ENCODE assay signal across 9 mouse cellular contexts in the genomic region with DNA sequence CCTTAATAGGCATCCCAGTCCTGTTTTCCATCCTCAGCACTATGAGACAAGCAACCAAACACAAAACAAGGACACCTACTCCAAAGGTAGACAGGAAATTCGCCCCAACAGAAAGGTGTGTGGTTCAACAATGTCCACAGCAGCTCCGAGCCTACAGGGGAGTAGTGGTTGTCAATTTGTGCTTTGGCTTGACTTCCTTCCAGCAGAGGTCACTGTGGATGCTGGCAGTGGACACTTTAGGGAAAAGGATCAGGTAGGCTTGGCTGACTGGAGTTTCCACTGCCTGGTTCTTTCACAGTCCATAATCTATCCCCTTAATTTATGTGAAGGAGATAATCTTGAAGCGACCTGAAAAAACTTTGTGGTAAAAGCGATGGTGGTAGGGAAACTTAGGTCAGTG. TPM values are rescaled to one million over a fixed set of nuclear protein-coding genes. Genes with fewer than 3 reads are reported as not detected.
DNase-seq lines count a peak whose midpoint lies in the region; ATAC-seq and TF ChIP-seq lines count a peak whose summit lies in the region.
"Had no signal": no experiment of that assay in that cellular context is flagged by ENCODE, and none has a peak within 500 bp of the region (broad histone marks: within the 10 kb centered on the region; RNA-seq: fewer than 3 reads in every experiment).

No protein-coding gene starts in this region.

- no peaks in the 10 kb centered on the region for H3K9me3 ChIP-seq in hindbrain, embryonic 13.5 days
- no peaks in the 10 kb centered on the region for H3K9me3 ChIP-seq in hindbrain, embryonic 10.5 days
- H3K9me3 ChIP-seq in CH12.LX (replicated peaks; ENCODE audit: low read length), result no peaks in the 10 kb centered on the region

- no peak for DNase-seq in hindbrain, embryonic 10.5 days (ENCODE audit: low spot score)
- DNase-seq in CH12.LX (ENCODE audit: extremely low read depth), result no peak
- DNase-seq in brain, adult 2 months (ENCODE audit: low read depth, low spot score), result peak; percentile 66
- DNase-seq in kidney, postnatal 14 days, result peak; percentile 16
- DNase-seq in gastrocnemius, postnatal 36 days, result no peak
- DNase-seq in gastrocnemius, postnatal 10 days, result no peak

- TF ChIP-seq EP300 in CH12.LX (IDR thresholded peaks at IDR 0.05; ENCODE audit: low read length), result no peak

- no peak overlapping the region for H3K9ac ChIP-seq in hindbrain, embryonic 13.5 days
- no peak overlapping the region for H3K9ac ChIP-seq in CH12.LX (ENCODE audit: insufficient read depth, low read depth)

- H3K27me3 ChIP-seq in hindbrain, embryonic 13.5 days, result peaks cover 3% of the 10 kb centered on the region; the same call in 1 of the 2 replicates
- H3K27me3 ChIP-seq in hindbrain, embryonic 10.5 days (ENCODE audit: insufficient read depth, poor library complexity, severe bottlenecking), result peaks cover 35% of the 10 kb centered on the region
- H3K27me3 ChIP-seq in CH12.LX (replicated peaks), result peaks cover 32% of the 10 kb centered on the region

- dilution Hi-C loops in CH12.LX (cut with MboI; ENCODE audit: extremely low pct_ligation_motif_present, extremely low pct_unique_long_range_greater_than_20kb, low sequenced_read_pairs), result no loop called here

- 62% methylated on average over 4 of the region's 4 CpGs for WGBS in hindbrain, embryonic 13.5 days
- 65% methylated on average over 4 of the region's 4 CpGs for WGBS in hindbrain, embryonic 10.5 days

- no peak for TF ChIP-seq POLR2A in CH12.LX (IDR thresholded peaks at IDR 0.05; ENCODE audit: low read depth, low read length)

- H3K27ac ChIP-seq in hindbrain, embryonic 13.5 days, result no peak overlapping the region
- no peak overlapping the region for H3K27ac ChIP-seq in hindbrain, embryonic 10.5 days
- no peak overlapping the region for H3K27ac ChIP-seq in CH12.LX (ENCODE audit: insufficient read depth, low read depth)

- no peak for ATAC-seq in hindbrain, embryonic 13.5 days (ENCODE audit: low FRiP score)
- no peak for ATAC-seq in activated CD4-positive, CD25-positive, alpha-beta regulatory T cell, adult 4 months
- ATAC-seq: Patski had no signal

- in situ Hi-C loops in CH12.LX (cut with MboI; ENCODE audit: low pct_ligation_motif_present, low pct_unique_long_range_greater_than_20kb, low sequenced_read_pairs), result no loop called here

- TF ChIP-seq CTCF in CH12.LX (conservative IDR thresholded peaks at IDR 0.05 in 1 of 2, IDR thresholded peaks at IDR 0.05 in 1 of 2; ENCODE audit: low read depth in 2 of 2, low read length in 2 of 2), result peak in 1 of 2 experiments; percentile 52; a peak in 2 of 4 replicates

- TF ChIP-seq RAD21 in CH12.LX (IDR thresholded peaks at IDR 0.05; ENCODE audit: low read depth, low read length), result peak; percentile 27

- no peaks in the 10 kb centered on the region for H3K36me3 ChIP-seq in hindbrain, embryonic 13.5 days
- no peaks in the 10 kb centered on the region for H3K36me3 ChIP-seq in hindbrain, embryonic 10.5 days
- H3K36me3 ChIP-seq in CH12.LX (replicated peaks in 1 of 2; ENCODE audit: control insufficient read depth in 1 of 2, insufficient read depth in 1 of 2, low read length in 1 of 2), result no peaks in the 10 kb centered on the region

- H3K4me3 ChIP-seq in hindbrain, embryonic 13.5 days, result peak overlapping the region; percentile 68
- no peak overlapping the region for H3K4me3 ChIP-seq in hindbrain, embryonic 10.5 days
- no peak overlapping the region for H3K4me3 ChIP-seq in CH12.LX (replicated peaks in 1 of 3; ENCODE audit: low read depth in 2 of 3, low read length in 2 of 3, poor library complexity in 1 of 3)

- peak overlapping the region; percentile 61 for H3K4me2 ChIP-seq in hindbrain, embryonic 13.5 days
- no peak overlapping the region for H3K4me2 ChIP-seq in CH12.LX (ENCODE audit: insufficient read depth, low read depth, poor library complexity, severe bottlenecking)

- peaks cover 46% of the 10 kb centered on the region for H3K4me1 ChIP-seq in hindbrain, embryonic 13.5 days (replicated peaks)
- H3K4me1 ChIP-seq in hindbrain, embryonic 10.5 days (replicated peaks), result peaks cover 33% of the 10 kb centered on the region
- H3K4me1 ChIP-seq in CH12.LX (ENCODE audit: control insufficient read depth in 1 of 2, insufficient read depth in 2 of 2), result peaks cover 7 to 28% of the 10 kb centered on the region in 2 experiments; a peak in 3 of 4 replicates

- no peaks in the 10 kb centered on the region for H3K79me2 ChIP-seq in CH12.LX (replicated peaks; ENCODE audit: control insufficient read depth, extremely low read depth, insufficient read depth, poor library complexity, severe bottlenecking)

- intact Hi-C loops in gastrocnemius, postnatal 36 days (cut with DNase I), result loop anchor here (5.0 kb wide), 1 partner anchor 67 kb away; no protein-coding TSS in a partner anchor

TF ChIP-seq in CH12.LX, 34 proteins besides CTCF, POLR2A, EP300 and RAD21:
- TF ChIP-seq ETS1 (conservative IDR thresholded peaks at IDR 0.05; ENCODE audit: low read depth, low read length) (no peak), SMC3 (IDR thresholded peaks at IDR 0.05; ENCODE audit: low read depth, low read length) (peak; percentile 50), GABPA (IDR thresholded peaks at IDR 0.05; ENCODE audit: insufficient replicate concordance, low read depth, low read length) (no peak)

RNA-seq across cellular contexts. Expression of gene Smpd3, which starts 2.6 kb away (rescaled TPM):
- polyA plus RNA-seq in hindbrain, embryonic 13.5 days (2015; fragmentation: Nextera tagmentation; extraction: Ambion mirVana), result 47.7 and 49.2 TPM in 2 replicates
- 12.7 and 20.9 TPM in 2 replicates for polyA plus RNA-seq in hindbrain, embryonic 10.5 days (2016; fragmentation: Nextera tagmentation; extraction: Ambion mirVana)
- total RNA-seq in CH12.LX (2012; rRNA removed) (0.21 and 0.25 TPM in 2 replicates), CH12.LX (2014; rRNA removed) (0.16 and 0.23 TPM in 2 replicates)
- polyA plus RNA-seq in CH12.LX (2012; ENCODE audit: insufficient read length, low read depth), result 0.16 and 0.19 TPM in 2 replicates
- polyA plus RNA-seq in activated CD4-positive, CD25-positive, alpha-beta regulatory T cell, adult 4 months (2017; shearing (Covaris generic)), result not detected
- under 1 TPM; 0.44 to 0.74 TPM for total RNA-seq in gastrocnemius, postnatal 36 days (2021)
- total RNA-seq in gastrocnemius, postnatal 10 days (2021), result 1 to 10 TPM; 1.4 to 7.7 TPM

Comparison
In these comparisons a context has a peak if more than half of its experiments do, and no peak if none do; other contexts are left out.
1. DNase-seq: peak in brain, adult 2 months (single experiment) and kidney, postnatal 14 days (single experiment); none in hindbrain, embryonic 10.5 days (single experiment), CH12.LX (single experiment), gastrocnemius, postnatal 36 days (0 of 2) and gastrocnemius, postnatal 10 days (single experiment).
2. RNA of gene Smpd3, which starts 2.6 kb away (polyA plus RNA-seq): 47.7 to 49.2 TPM in hindbrain, embryonic 13.5 days and 12.7 to 20.9 TPM in hindbrain, embryonic 10.5 days; 0.16 to 0.19 TPM in CH12.LX and not detected in activated CD4-positive, CD25-positive, alpha-beta regulatory T cell, adult 4 months; every median in the first group is over 10 times any median in the second.